Mouse (Mus musculus) kidney, postnatal 0 days (tissue): ENCODE data around the gene Tma7. TPM values are rescaled to one million over a fixed set of nuclear protein-coding genes. Genes with fewer than 3 reads are reported as not detected.
A peak's percentile ranks its signal among the peaks of the same experiment; 100 is the strongest.

Source experiments
- ATAC-seq: fragments of 200-750 bp; cut with Nextera tagmentation; replicated peaks from 2 replicates; pipeline ENCODE4 v1.8.0; 2017; ENCODE audit warnings: low read depth, moderate number of reproducible peaks, moderate TSS enrichment, moderate library complexity; ENCODE audit not compliant: low FRiP score
- DNase-seq: peaks from one replicate; pipeline ENCODE4 v3.0.0-alpha.2; 2016; ENCODE audit warnings: low spot score
- H3K27ac ChIP-seq: fragments of 300-500 bp; sonication (generic); 2 replicates; pipeline ENCODE4 v1.5.1; 2014; ENCODE audit warnings: mild to moderate bottlenecking
- H3K27me3 ChIP-seq: fragments of 300-500 bp; sonication (generic); 2 replicates; pipeline ENCODE4 v1.6.1; 2014; ENCODE audit warnings: low read length, mixed read lengths; ENCODE audit not compliant: insufficient read depth
- H3K36me3 ChIP-seq: fragments of 300-500 bp; sonication (generic); 2 replicates; pipeline ENCODE4 v1.6.1; 2014; ENCODE audit warnings: low read length, mixed read lengths; ENCODE audit not compliant: insufficient read depth
- H3K4me1 ChIP-seq: fragments of 300-500 bp; sonication (generic); replicated peaks from 2 replicates; pipeline ENCODE4 v1.6.1; 2014; ENCODE audit warnings: antibody characterized with exemption, low read length, mixed read lengths; ENCODE audit not compliant: insufficient read depth
- H3K4me2 ChIP-seq: fragments of 300-500 bp; sonication (generic); 2 replicates; pipeline ENCODE4 v1.6.1; 2014; ENCODE audit warnings: mild to moderate bottlenecking, low read length, moderate library complexity, mixed read lengths
- H3K4me3 ChIP-seq: fragments of 300-500 bp; sonication (generic); replicated peaks from 2 replicates; pipeline ENCODE4 v1.5.1; 2014; ENCODE audit warnings: low read depth, low read length
- H3K9ac ChIP-seq: fragments of 300-500 bp; sonication (generic); 2 replicates; pipeline ENCODE4 v1.6.1; 2014; ENCODE audit warnings: low read depth, low read length
- H3K9me3 ChIP-seq: fragments of 300-500 bp; sonication (generic); replicated peaks from 2 replicates; pipeline ENCODE4 v1.6.1; 2016; ENCODE audit warnings: low read length, inconsistent platforms, mixed read lengths
- CTCF ChIP-seq: IDR thresholded peaks from 2 replicates; pipeline ENCODE4 v1.5.1; 2016; ENCODE audit warnings: antibody characterized with exemption, low read depth, mild to moderate bottlenecking, moderate library complexity
- WGBS: fragments of 180-500 bp; shearing (Covaris S2); extraction: QIAGEN DNeasy Blood & Tissue Kit; methylation state at CpG from one replicate; pipeline ENCODE4 v1.1.7; 2014; 5-methylcytosine and 5-hydroxymethylcytosine counted together
- polyA plus RNA-seq: library from polyadenylated mRNA; unstranded; fragments of >200 nt; fragmentation: Nextera tagmentation; extraction: Ambion mirVana; gene quantifications from 2 replicates; pipeline ENCODE4 v1.2.1, GENCODE M21; 2015

Tma7 gene
- polyA plus RNA-seq, 1 experiment from 2014 or later = 680 TPM

GRCm38 (mm10) chr9:109041351-109041750, 41.0 kb downstream of the Tma7 start:
- peak overlapping the region; percentile 42; the same call in 1 of the 2 replicates for H3K27ac ChIP-seq

GRCm38 (mm10) chr9:109040906-109041305, 41.5 kb downstream of the Tma7 start:
- no peak overlapping the region for H3K9ac ChIP-seq
- H3K4me3 ChIP-seq = no peak overlapping the region
- peaks cover 25% of the 10 kb centered on the region for H3K4me1 ChIP-seq
- H3K27ac ChIP-seq = peak overlapping the region; percentile 50; the same call in 1 of the 2 replicates
- ATAC-seq (peak; percentile 48), DNase-seq (no peak)
- WGBS = 57% methylated on average over 6 of the region's 6 CpGs
- peaks cover 3% of the 10 kb centered on the region; the same call in 1 of the 2 replicates for H3K36me3 ChIP-seq
- TF ChIP-seq CTCF = no peak
- H3K27me3 ChIP-seq = no peaks in the 10 kb centered on the region
- no peaks in the 10 kb centered on the region for H3K9me3 ChIP-seq
- peak overlapping the region; percentile 85 for H3K4me2 ChIP-seq

More at GRCm38 (mm10) chr9:109041351-109041750, 41.0 kb downstream of the Tma7 start:
- ATAC-seq = no peak
- Histone ChIP-seq H3K4me1 (peaks cover 25% of the 10 kb centered on the region), H3K4me2 (peak overlapping the region; percentile 85), H3K36me3 (peaks cover 3% of the 10 kb centered on the region; the same call in 1 of the 2 replicates), H3K9me3 (no peaks in the 10 kb centered on the region), H3K9ac (no peak overlapping the region), H3K4me3 (no peak overlapping the region), H3K27me3 (no peaks in the 10 kb centered on the region)
- no peak for DNase-seq
- WGBS = 68% methylated on average over 7 of the region's 7 CpGs
- TF ChIP-seq CTCF = no peak

DNA sequence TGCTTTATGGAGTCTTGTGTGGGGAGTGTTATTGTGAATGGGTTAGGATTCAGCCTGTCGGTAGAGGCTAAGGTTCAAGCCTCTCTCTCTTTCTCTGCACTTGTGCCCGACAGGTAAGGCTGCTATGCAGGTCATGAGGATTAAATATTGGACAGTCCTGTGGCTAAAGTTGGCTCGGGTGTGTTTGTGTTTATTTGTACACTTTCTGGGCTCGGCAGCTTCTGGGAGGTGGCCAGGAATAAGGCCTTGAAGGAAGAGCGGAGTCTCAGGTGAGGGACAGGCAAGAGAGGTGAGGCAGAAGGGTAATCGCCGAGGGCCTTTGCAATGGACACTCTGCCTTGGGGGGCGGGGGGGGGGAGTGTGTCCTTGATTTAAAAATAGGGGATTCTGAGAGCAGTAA, 42.2 kb downstream of the Tma7 start:
- no peak for ATAC-seq
- no peaks in the 10 kb centered on the region for H3K9me3 ChIP-seq
- 74% methylated on average over 8 of the region's 8 CpGs for WGBS
- peaks cover 25% of the 10 kb centered on the region for H3K4me1 ChIP-seq
- H3K9ac ChIP-seq = no peak overlapping the region; the same call in 1 of the 2 replicates
- H3K27me3 ChIP-seq = no peaks in the 10 kb centered on the region
- H3K27ac ChIP-seq = peak overlapping the region; percentile 50; the same call in 1 of the 2 replicates
- H3K4me2 ChIP-seq = peak overlapping the region; percentile 85
- DNase-seq = no peak
- TF ChIP-seq CTCF = no peak
- peak overlapping the region; percentile 65; the same call in 1 of the 2 replicates for H3K4me3 ChIP-seq
- H3K36me3 ChIP-seq = peaks cover 3% of the 10 kb centered on the region; the same call in 1 of the 2 replicates

DNA sequence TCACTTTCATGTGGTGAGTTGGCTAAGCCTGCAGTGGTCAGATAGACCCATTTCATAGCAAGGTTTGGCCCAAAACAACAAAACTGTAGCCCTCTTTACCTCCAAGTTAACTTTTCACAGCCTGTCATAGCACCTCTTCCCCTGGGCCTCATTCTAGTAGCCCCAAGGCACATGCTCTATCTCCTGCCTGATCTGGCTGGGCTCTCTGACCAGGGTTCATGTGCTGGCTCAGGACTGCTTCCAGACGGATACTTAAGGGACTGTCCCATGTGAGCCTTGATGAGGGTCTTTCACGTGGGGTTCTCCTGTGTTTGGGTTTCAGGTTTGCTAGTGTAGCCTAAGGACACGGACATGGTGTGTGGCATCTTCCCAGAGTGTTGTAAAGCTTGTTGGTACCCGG, 42.7 kb downstream of the Tma7 start:
- no peak for DNase-seq
- 76% methylated on average over 4 of the region's 4 CpGs for WGBS

GRCm38 (mm10) chr9:109038901-109039364, 43.5 kb downstream of the Tma7 start:
- H3K4me2 ChIP-seq = peak overlapping the region; percentile 85
- H3K9me3 ChIP-seq = no peaks in the 10 kb centered on the region
- ATAC-seq = no peak; the same call in 1 of the 2 replicates
- peak overlapping the region; percentile 65 for H3K4me3 ChIP-seq
- WGBS = 16% methylated on average over 8 of the region's 8 CpGs
- no peaks in the 10 kb centered on the region for H3K36me3 ChIP-seq
- H3K4me1 ChIP-seq = peaks cover 25% of the 10 kb centered on the region
- TF ChIP-seq CTCF = no peak
- peak overlapping the region; percentile 92 for H3K27ac ChIP-seq
- peak; percentile 64 for DNase-seq
- H3K9ac ChIP-seq = peak overlapping the region; percentile 84
- no peaks in the 10 kb centered on the region for H3K27me3 ChIP-seq

More for the DNA sequence above, 42.7 kb downstream of the Tma7 start:
- H3K9ac ChIP-seq = peak overlapping the region; percentile 5; the same call in 1 of the 2 replicates
- peak overlapping the region; percentile 65 for H3K4me3 ChIP-seq
- 0 out of 2 replicates have a peak overlapping the region, but pooled peaks have one; percentile 92 for H3K27ac ChIP-seq
- peak overlapping the region; percentile 85 for H3K4me2 ChIP-seq
- H3K4me1 ChIP-seq = peaks cover 25% of the 10 kb centered on the region
- no peak for ATAC-seq
- peaks cover 3% of the 10 kb centered on the region; the same call in 1 of the 2 replicates for H3K36me3 ChIP-seq
- no peaks in the 10 kb centered on the region for H3K9me3 ChIP-seq
- TF ChIP-seq CTCF = no peak
- no peaks in the 10 kb centered on the region for H3K27me3 ChIP-seq

DNA sequence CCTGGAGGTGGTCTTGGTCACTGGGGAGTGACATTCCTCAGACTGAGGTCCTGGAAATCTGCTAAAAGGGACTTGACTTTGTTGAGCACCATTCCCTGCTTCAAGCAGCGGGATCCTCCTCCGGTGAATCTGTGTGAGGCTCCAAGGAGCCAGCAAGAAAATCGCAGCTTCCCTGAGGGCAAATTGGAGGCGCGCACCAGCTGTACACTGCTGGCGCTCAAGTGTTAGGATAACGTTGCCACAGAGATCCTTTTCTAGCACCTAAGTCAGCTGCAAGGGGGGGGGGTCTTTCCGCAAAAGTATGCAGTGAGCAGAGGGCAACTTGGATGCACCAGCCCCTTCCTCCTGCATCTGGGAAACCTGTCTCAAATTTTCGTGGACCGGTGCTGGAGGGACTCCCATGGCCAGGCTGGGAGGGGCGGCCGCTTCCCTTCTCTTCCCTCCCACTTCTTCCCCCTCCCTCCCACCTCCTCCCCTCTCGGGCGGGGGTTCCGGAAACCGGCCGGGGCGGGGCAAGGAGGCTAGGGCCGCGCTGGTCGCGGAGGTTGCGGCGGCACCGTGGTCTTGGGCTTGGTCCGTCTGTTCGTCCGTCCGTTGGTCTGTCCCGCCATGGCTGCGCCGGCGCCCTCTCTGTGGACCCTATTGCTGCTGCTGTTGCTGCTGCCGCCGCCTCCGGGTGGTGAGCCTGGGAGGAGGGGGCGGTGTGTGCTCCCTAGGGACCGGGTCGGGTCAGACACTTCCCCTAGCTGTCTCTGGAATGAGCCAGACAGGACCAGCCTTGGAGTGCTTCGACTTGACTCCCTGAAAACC, 44.1 kb downstream of the Tma7 start, which contains the start of gene Shisa5:
Gene Shisa5 (plus strand): TSS at position 480 of the 810 bp plus-strand sequence.
- peak within 1 kb of the TSS; percentile 84 for H3K9ac ChIP-seq
- H3K4me3 ChIP-seq = peak within 1 kb of the TSS; percentile 65
- peak within 1 kb of the TSS; percentile 92 for H3K27ac ChIP-seq
- H3K36me3 ChIP-seq = no peaks in the 10 kb centered on the region
- peak within 1 kb of the TSS; percentile 85 for H3K4me2 ChIP-seq
- H3K4me1 ChIP-seq = peaks cover 25% of the 10 kb centered on the region
- under 1% methylated on average over 40 of the region's 40 CpGs for WGBS
- TF ChIP-seq CTCF = no peak
- H3K9me3 ChIP-seq = no peaks in the 10 kb centered on the region
- no peaks in the 10 kb centered on the region for H3K27me3 ChIP-seq
- DNase-seq = peak; percentile 84
- ATAC-seq = peak; percentile 85
